Mouse (Mus musculus) G1E (cell line): ENCODE measurements at regions not wholly inside any gene's neighbourhood (a gene's known extent, or its start where the extent isn't known, plus 50 kb on each side); places are given as distances from the start of the nearest gene placed in this dataset.

Source experiments
- ATAC-seq: 2 replicates; pipeline ENCODE4 v1.8.0; 2016; ENCODE audit warnings: mild to moderate bottlenecking; ENCODE audit not compliant: insufficient number of reproducible peaks, poor library complexity, low FRiP score, severe bottlenecking; ENCODE audit errors: extremely low read depth
- DNase-seq: peaks from one replicate; pipeline ENCODE4 v3.0.0; 2012; ENCODE audit warnings: low spot score
- H3K27me3 ChIP-seq: 2 replicates; pipeline ENCODE4 v1.6.1; 2012; ENCODE audit warnings: mild to moderate bottlenecking, low read length, inconsistent platforms; ENCODE audit not compliant: insufficient read depth
- H3K36me3 ChIP-seq: replicated peaks from 2 replicates; pipeline ENCODE3; 2012; ENCODE audit warnings: mild to moderate bottlenecking, inconsistent platforms
- H3K4me1 ChIP-seq: 2 replicates; pipeline ENCODE4 v1.6.1; 2012; ENCODE audit warnings: low read depth, low read length, inconsistent platforms, mixed read lengths; ENCODE audit not compliant: insufficient read depth
- H3K4me3 ChIP-seq: 2 replicates; pipeline ENCODE4 v1.5.1; 2012; ENCODE audit warnings: low read depth, mild to moderate bottlenecking, inconsistent platforms, low read length, moderate library complexity, mixed read lengths
- H3K9me3 ChIP-seq: replicated peaks from 2 replicates; pipeline ENCODE4 v1.6.1; 2012; ENCODE audit warnings: inconsistent platforms
- CTCF ChIP-seq: IDR thresholded peaks from 2 replicates; pipeline ENCODE4 v1.5.1; 2012; ENCODE audit warnings: low read depth, low read length, inconsistent platforms, mixed read lengths
- GATA1 ChIP-seq: IDR thresholded peaks from 2 replicates; pipeline ENCODE4 v1.6.1; 2012; ENCODE audit warnings: borderline replicate concordance, low read length, inconsistent platforms, mixed read lengths
- GATA2 ChIP-seq: IDR thresholded peaks from 2 replicates; pipeline ENCODE4 v1.6.1; 2012; ENCODE audit warnings: low read depth, low read length, inconsistent platforms, borderline replicate concordance
- POLR2AphosphoS5 ChIP-seq: IDR thresholded peaks from 2 replicates; pipeline ENCODE4 v1.6.1; 2012; ENCODE audit warnings: low read depth, low read length, inconsistent platforms; ENCODE audit not compliant: insufficient replicate concordance
- TAL1 ChIP-seq: conservative IDR thresholded peaks from 2 replicates; pipeline ENCODE4 v1.6.1; 2012; ENCODE audit warnings: low read depth, low read length, inconsistent platforms, mixed read lengths

GRCm38 (mm10) chr19:56056397-56056796 is 230.5 kb upstream of the Habp2 start:
- ATAC-seq, result no peak

DNA sequence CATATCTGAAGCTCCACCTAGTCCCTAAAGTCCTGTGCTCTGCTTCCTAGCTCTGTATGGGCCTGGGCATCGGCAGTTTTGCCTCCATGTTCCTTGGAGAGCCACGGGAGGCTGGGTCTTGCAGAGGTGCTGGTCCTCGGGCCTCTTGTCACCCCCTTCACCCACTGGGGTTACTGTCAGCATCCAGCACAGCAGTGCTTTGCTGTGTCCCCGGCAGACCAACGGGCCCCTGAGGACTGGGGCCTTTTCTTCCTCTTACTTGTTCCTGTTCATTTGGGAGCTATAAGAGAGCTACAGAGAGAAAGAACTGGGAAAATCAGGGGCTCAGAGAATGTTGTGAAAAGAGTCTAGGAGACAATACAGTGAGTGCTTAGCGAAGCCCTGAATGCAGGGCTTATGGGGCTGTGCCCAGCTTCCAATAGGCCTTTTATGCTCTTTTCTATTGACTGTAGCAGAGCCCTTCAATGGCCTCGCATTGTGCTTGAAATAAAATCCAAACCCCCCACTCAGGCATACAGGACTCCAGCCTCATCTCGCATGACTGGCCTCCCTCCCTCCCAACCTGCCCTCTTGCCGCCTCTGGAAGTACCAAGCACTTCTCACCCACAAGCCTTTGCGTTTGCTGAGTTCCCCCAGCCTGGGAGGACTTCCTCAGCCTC is 224.9 kb upstream of the Habp2 start:
- H3K9me3 ChIP-seq, result peaks cover 12% of the 10 kb centered on the region
- TF ChIP-seq CTCF, result no peak
- no peak for TF ChIP-seq GATA1
- no peak for TF ChIP-seq TAL1
- TF ChIP-seq POLR2AphosphoS5, result no peak
- no peak for TF ChIP-seq GATA2
- DNase-seq, result no peak
- peaks cover 2% of the 10 kb centered on the region; the same call in 1 of the 2 replicates for H3K27me3 ChIP-seq
- H3K36me3 ChIP-seq, result no peaks in the 10 kb centered on the region
- H3K4me1 ChIP-seq, result no peaks in the 10 kb centered on the region
- ATAC-seq, result no peak
- H3K4me3 ChIP-seq, result no peak overlapping the region

More at GRCm38 (mm10) chr19:56056397-56056796, 230.5 kb upstream of the Habp2 start:
- no peak for DNase-seq
- peaks cover 17% of the 10 kb centered on the region for H3K9me3 ChIP-seq
- TF ChIP-seq POLR2AphosphoS5, result no peak
- TF ChIP-seq GATA1, result no peak
- TF ChIP-seq TAL1, result no peak
- TF ChIP-seq CTCF, result no peak
- TF ChIP-seq GATA2, result no peak
- no peaks in the 10 kb centered on the region for H3K36me3 ChIP-seq
- no peak overlapping the region for H3K4me3 ChIP-seq
- H3K4me1 ChIP-seq, result no peaks in the 10 kb centered on the region
- peaks cover 7% of the 10 kb centered on the region for H3K27me3 ChIP-seq

DNA sequence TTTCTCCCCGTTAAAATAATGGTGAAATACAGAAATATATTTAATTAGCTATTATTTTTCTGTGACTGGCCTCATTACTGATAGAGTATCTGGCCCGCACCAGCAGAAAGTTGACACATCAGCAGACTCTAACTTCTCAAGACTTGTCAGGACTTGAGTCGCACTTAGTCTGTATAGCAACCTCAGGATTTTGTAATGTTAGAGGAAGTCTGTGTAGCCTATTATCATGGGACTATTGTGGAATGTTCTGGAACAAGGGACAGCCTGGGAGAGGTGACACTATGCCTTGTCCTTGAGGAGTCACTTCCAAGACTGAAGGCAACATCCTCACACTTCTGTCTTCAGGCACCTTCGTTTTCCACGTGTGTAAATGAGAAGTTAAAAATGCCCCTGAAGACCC is 223.8 kb upstream of the Habp2 start:
- H3K27me3 ChIP-seq, result peaks cover 2% of the 10 kb centered on the region; the same call in 1 of the 2 replicates
- ATAC-seq (no peak), DNase-seq (no peak)
- TF ChIP-seq GATA2 (no peak), TAL1 (no peak)
- H3K9me3 ChIP-seq, result peaks cover 9% of the 10 kb centered on the region
- no peaks in the 10 kb centered on the region for H3K36me3 ChIP-seq
- H3K4me3 ChIP-seq, result no peak overlapping the region
- H3K4me1 ChIP-seq, result no peaks in the 10 kb centered on the region

- H3K4me1 ChIP-seq, result no peaks in the 10 kb centered on the region
- no peak for TF ChIP-seq POLR2AphosphoS5
- no peak for TF ChIP-seq CTCF
- TF ChIP-seq TAL1, result no peak
- TF ChIP-seq GATA1, result no peak
- no peak for TF ChIP-seq GATA2
- ATAC-seq (no peak), DNase-seq (no peak)
- H3K9me3 ChIP-seq, result peaks cover 2% of the 10 kb centered on the region
- peaks cover 2% of the 10 kb centered on the region; the same call in 1 of the 2 replicates for H3K27me3 ChIP-seq
- no peaks in the 10 kb centered on the region for H3K36me3 ChIP-seq
- H3K4me3 ChIP-seq, result no peak overlapping the region
These were observed 221.2 kb upstream of the Habp2 start for GRCm38 (mm10) chr19:56065730-56066129.

DNA sequence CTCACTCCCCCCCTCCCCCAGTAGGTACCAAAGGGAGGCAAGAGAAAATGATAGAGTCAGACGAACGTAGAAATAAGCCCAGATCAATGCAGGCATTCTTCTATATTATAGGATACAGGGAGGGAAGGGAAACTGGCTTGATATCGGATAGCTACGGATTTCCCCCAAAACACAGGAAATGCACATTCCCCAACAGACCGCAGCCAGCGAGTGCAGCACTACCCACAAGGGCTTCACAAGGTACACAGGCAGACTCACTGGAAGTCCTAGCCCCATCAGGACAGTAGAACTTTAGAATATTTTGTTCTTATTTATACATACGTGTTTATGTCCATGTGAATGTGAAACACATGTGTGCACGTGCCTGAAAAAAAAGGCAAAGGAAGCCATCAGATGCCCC is 218.8 kb upstream of the Habp2 start:
- no peaks in the 10 kb centered on the region for H3K36me3 ChIP-seq
- no peaks in the 10 kb centered on the region for H3K4me1 ChIP-seq
- peaks cover 2% of the 10 kb centered on the region for H3K9me3 ChIP-seq
- ATAC-seq (no peak), DNase-seq (no peak)
- no peak overlapping the region for H3K4me3 ChIP-seq
- TF ChIP-seq CTCF (no peak), TAL1 (no peak)
- H3K27me3 ChIP-seq, result peaks cover 2% of the 10 kb centered on the region; the same call in 1 of the 2 replicates

DNA sequence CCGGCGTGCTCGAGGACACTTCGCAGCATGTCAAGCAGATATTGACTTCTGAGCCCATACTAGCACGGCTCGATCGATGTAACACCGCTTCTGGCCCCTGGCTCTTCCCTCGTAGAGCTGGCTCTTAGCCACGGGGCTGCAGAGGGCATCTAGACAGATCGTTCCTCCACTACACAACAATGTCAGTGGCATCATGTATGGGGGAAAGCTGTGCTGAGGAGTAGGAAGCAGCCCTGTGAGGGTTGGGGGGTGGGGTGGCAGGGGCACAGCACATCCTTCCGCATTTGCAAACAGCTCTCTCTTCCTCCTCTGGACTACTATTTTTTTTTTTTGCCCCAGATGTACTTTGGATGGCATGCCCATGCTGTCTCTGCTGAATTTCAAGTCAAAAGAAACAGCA is 218.1 kb upstream of the Habp2 start:
- Histone ChIP-seq H3K27me3 (peaks cover 2% of the 10 kb centered on the region; the same call in 1 of the 2 replicates), H3K4me3 (no peak overlapping the region), H3K4me1 (no peaks in the 10 kb centered on the region), H3K36me3 (no peaks in the 10 kb centered on the region), H3K9me3 (peaks cover 3% of the 10 kb centered on the region)
- TF ChIP-seq CTCF (no peak), TAL1 (no peak), GATA1 (no peak), POLR2AphosphoS5 (no peak), GATA2 (no peak)
- DNase-seq, result no peak
- no peak for ATAC-seq

- no peak for TF ChIP-seq POLR2AphosphoS5
- TF ChIP-seq TAL1, result no peak
- no peak for TF ChIP-seq GATA2
- no peak for TF ChIP-seq GATA1
- no peak for TF ChIP-seq CTCF
- ATAC-seq (no peak), DNase-seq (no peak)
- no peak overlapping the region for H3K4me3 ChIP-seq
- H3K4me1 ChIP-seq, result no peaks in the 10 kb centered on the region
- no peaks in the 10 kb centered on the region for H3K36me3 ChIP-seq
- peaks cover 2% of the 10 kb centered on the region; the same call in 1 of the 2 replicates for H3K27me3 ChIP-seq
- peaks cover 5% of the 10 kb centered on the region for H3K9me3 ChIP-seq
These were observed 217.7 kb upstream of the Habp2 start for GRCm38 (mm10) chr19:56069266-56069665.
